Comparison of ENCODE assay signal across 8 mouse cellular contexts in the genomic region with DNA sequence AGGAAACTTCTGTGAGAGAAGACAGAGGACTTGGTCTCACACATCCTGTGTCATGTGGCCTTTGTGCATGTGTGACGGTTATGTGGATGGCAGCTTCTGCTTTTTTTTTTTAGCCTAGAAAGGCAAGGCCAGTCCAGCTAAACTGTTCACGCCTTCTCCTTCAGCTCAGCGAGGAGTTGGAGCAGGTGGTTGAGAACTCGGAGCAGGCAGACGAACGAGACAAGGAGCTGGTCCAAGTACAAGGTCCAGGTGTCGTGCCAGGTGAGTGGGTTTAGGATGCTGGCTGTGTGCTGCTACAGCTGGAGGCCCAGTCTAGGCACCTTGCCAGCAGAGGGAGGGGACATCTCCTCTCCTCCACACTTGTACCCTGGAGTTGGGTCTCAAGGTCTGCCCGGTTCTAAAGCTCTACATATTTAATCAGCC. TPM values are rescaled to one million over a fixed set of nuclear protein-coding genes. Genes with fewer than 3 reads are reported as not detected.
A peak's percentile ranks its signal among the peaks of the same experiment; 100 is the strongest.
DNase-seq lines count a peak whose midpoint lies in the region; ATAC-seq lines count a peak whose summit lies in the region.

No protein-coding gene starts in this region.

- H3K27ac ChIP-seq in heart, embryonic 16.5 days (ENCODE audit: low read length) = no peak overlapping the region
- H3K27ac ChIP-seq in heart, embryonic 11.5 days (ENCODE audit: low read depth, low read length) = no peak overlapping the region
- H3K27ac ChIP-seq in hindbrain, embryonic 16.5 days (ENCODE audit: low read depth, low read length) = no peak overlapping the region
- no peak overlapping the region for H3K27ac ChIP-seq in midbrain, embryonic 10.5 days (replicated peaks)

- H3K4me3 ChIP-seq in heart, embryonic 16.5 days (ENCODE audit: low read length) = no peak overlapping the region
- no peak overlapping the region for H3K4me3 ChIP-seq in heart, embryonic 11.5 days (ENCODE audit: low read depth, low read length)
- H3K4me3 ChIP-seq in hindbrain, embryonic 16.5 days (ENCODE audit: low read length) = no peak overlapping the region
- 0 out of 2 replicates have a peak overlapping the region, but pooled peaks have one; percentile 94 for H3K4me3 ChIP-seq in midbrain, embryonic 10.5 days

- WGBS in heart, embryonic 16.5 days = 62% methylated on average over 8 of the region's 8 CpGs
- WGBS in heart, embryonic 11.5 days (ENCODE audit: insufficient replicate concordance) = 81% methylated on average over 8 of the region's 8 CpGs
- WGBS in hindbrain, embryonic 16.5 days = 79% methylated on average over 8 of the region's 8 CpGs
- 91% methylated on average over 8 of the region's 8 CpGs for WGBS in midbrain, embryonic 10.5 days

- no peaks in the 10 kb centered on the region for H3K27me3 ChIP-seq in heart, embryonic 16.5 days (ENCODE audit: control insufficient read depth, insufficient read depth, low read length)
- H3K27me3 ChIP-seq in heart, embryonic 11.5 days (ENCODE audit: control insufficient read depth, insufficient read depth, low read length) = no peaks in the 10 kb centered on the region
- no peaks in the 10 kb centered on the region for H3K27me3 ChIP-seq in hindbrain, embryonic 16.5 days (replicated peaks; ENCODE audit: control insufficient read depth, insufficient read depth, low read length)
- H3K27me3 ChIP-seq in midbrain, embryonic 10.5 days (ENCODE audit: low read depth, poor library complexity, severe bottlenecking) = peaks cover 9% of the 10 kb centered on the region

- no peaks in the 10 kb centered on the region for H3K9me3 ChIP-seq in heart, embryonic 16.5 days (replicated peaks; ENCODE audit: control insufficient read depth, low read length)
- H3K9me3 ChIP-seq in heart, embryonic 11.5 days (replicated peaks; ENCODE audit: control insufficient read depth, low read length) = no peaks in the 10 kb centered on the region
- H3K9me3 ChIP-seq in hindbrain, embryonic 16.5 days (ENCODE audit: control insufficient read depth, low read length) = no peaks in the 10 kb centered on the region
- H3K9me3 ChIP-seq in midbrain, embryonic 10.5 days (replicated peaks) = no peaks in the 10 kb centered on the region

- H3K4me2 ChIP-seq in heart, embryonic 16.5 days (ENCODE audit: low read depth, low read length) = no peak overlapping the region
- H3K4me2 ChIP-seq in heart, embryonic 11.5 days = no peak overlapping the region
- peak overlapping the region; percentile 18; the same call in 1 of the 2 replicates for H3K4me2 ChIP-seq in hindbrain, embryonic 16.5 days (ENCODE audit: low read length)

- peaks cover 20% of the 10 kb centered on the region for H3K4me1 ChIP-seq in heart, embryonic 16.5 days (ENCODE audit: control insufficient read depth, insufficient read depth, low read length)
- H3K4me1 ChIP-seq in heart, embryonic 11.5 days (ENCODE audit: control insufficient read depth, insufficient read depth, low read length) = peaks cover 16% of the 10 kb centered on the region
- H3K4me1 ChIP-seq in hindbrain, embryonic 16.5 days (ENCODE audit: control insufficient read depth, insufficient read depth, low read depth, low read length) = peaks cover 19% of the 10 kb centered on the region
- H3K4me1 ChIP-seq in midbrain, embryonic 10.5 days = peaks cover 33% of the 10 kb centered on the region

- intact Hi-C loops in gastrocnemius, postnatal 14 days (cut with DNase I; ENCODE audit: low total_unique reads) = no loop called here

- DNase-seq in adrenal gland, postnatal 14 days = peak; percentile 65
- DNase-seq in midbrain, embryonic 10.5 days (ENCODE audit: low spot score) = no peak
- no peak for DNase-seq in MN1 (ENCODE audit: low spot score)
- DNase-seq in retina, embryonic 14.5 days (ENCODE audit: low spot score) = no peak
- DNase-seq in gastrocnemius, postnatal 14 days = no peak

- ATAC-seq in heart, embryonic 16.5 days (replicated peaks; ENCODE audit: extremely low read depth, insufficient read depth, low FRiP score) = no peak
- no peak for ATAC-seq in heart, embryonic 11.5 days (replicated peaks; ENCODE audit: insufficient number of reproducible peaks, low FRiP score, low TSS enrichment)
- ATAC-seq in hindbrain, embryonic 16.5 days = no peak

- H3K36me3 ChIP-seq in heart, embryonic 16.5 days (ENCODE audit: control insufficient read depth, insufficient read depth) = no peaks in the 10 kb centered on the region; the same call in 1 of the 2 replicates
- H3K36me3 ChIP-seq in heart, embryonic 11.5 days (ENCODE audit: control insufficient read depth, insufficient read depth, low read length) = peaks cover 2% of the 10 kb centered on the region; the same call in 1 of the 2 replicates
- H3K36me3 ChIP-seq in hindbrain, embryonic 16.5 days (ENCODE audit: control insufficient read depth, insufficient read depth, low read length) = no peaks in the 10 kb centered on the region; the same call in 1 of the 2 replicates
- peaks cover 44% of the 10 kb centered on the region for H3K36me3 ChIP-seq in midbrain, embryonic 10.5 days

- peak overlapping the region; percentile 26; the same call in 1 of the 2 replicates for H3K9ac ChIP-seq in heart, embryonic 16.5 days (ENCODE audit: low read length)
- no peak overlapping the region for H3K9ac ChIP-seq in heart, embryonic 11.5 days (ENCODE audit: low read depth, low read length)
- H3K9ac ChIP-seq in hindbrain, embryonic 16.5 days (ENCODE audit: low read depth, low read length) = no peak overlapping the region

RNA-seq across cellular contexts. Expression of a gene that starts 2.3 kb away (rescaled TPM):
- 16.5 and 19.4 TPM in 2 replicates for polyA plus RNA-seq in heart, embryonic 16.5 days (2015; fragmentation: Nextera tagmentation; extraction: Ambion mirVana)
- 18.7 and 19.0 TPM in 2 replicates for polyA plus RNA-seq in heart, embryonic 11.5 days (2014; fragmentation: Nextera tagmentation; extraction: Ambion mirVana)
- total RNA-seq in adrenal gland, postnatal 14 days (2021) = 6.2 and 6.8 TPM in 2 replicates
- 33.1 and 35.1 TPM in 2 replicates for polyA plus RNA-seq in hindbrain, embryonic 16.5 days (2015; fragmentation: Nextera tagmentation; extraction: Ambion mirVana)
- polyA plus RNA-seq in midbrain, embryonic 10.5 days (2016; fragmentation: Nextera tagmentation; extraction: Ambion mirVana) = 32.3 and 34.9 TPM in 2 replicates
- total RNA-seq in gastrocnemius, postnatal 14 days (2021) = 1 to 10 TPM; 1.8 to 2.3 TPM

RNA-seq across cellular contexts. Expression of a gene that starts 10.0 kb away (rescaled TPM):
- 112 and 114 TPM in 2 replicates for polyA plus RNA-seq in heart, embryonic 16.5 days (2015; fragmentation: Nextera tagmentation; extraction: Ambion mirVana)
- 106 and 111 TPM in 2 replicates for polyA plus RNA-seq in heart, embryonic 11.5 days (2014; fragmentation: Nextera tagmentation; extraction: Ambion mirVana)
- 89.6 and 91.5 TPM in 2 replicates for total RNA-seq in adrenal gland, postnatal 14 days (2021)
- polyA plus RNA-seq in hindbrain, embryonic 16.5 days (2015; fragmentation: Nextera tagmentation; extraction: Ambion mirVana) = 141 and 149 TPM in 2 replicates
- 49.4 and 63.5 TPM in 2 replicates for polyA plus RNA-seq in midbrain, embryonic 10.5 days (2016; fragmentation: Nextera tagmentation; extraction: Ambion mirVana)
- total RNA-seq in gastrocnemius, postnatal 14 days (2021) = 10 to 100 TPM; 61.0 to 67.6 TPM
